Comparison of ENCODE assay signal across 13 mouse cellular contexts in the genomic region with DNA sequence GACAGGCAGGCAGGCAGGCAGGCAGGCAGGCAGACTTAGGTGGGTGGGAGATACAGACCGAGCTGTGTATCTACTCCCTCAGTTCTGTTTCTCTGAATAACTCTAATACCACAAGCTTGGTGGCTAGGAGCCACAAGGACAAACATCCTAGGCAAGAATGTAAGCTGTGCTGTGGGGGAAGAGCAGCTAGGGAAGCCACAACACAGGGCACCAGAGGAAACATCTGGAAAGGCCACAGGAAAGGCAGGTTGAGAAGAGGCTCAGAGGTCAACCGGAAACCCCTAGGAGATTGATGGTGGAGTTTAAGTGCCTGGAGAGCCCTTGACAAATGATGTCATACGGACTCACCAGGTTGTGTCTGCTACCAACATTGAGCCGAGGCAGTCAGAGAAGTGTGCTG. TPM values are rescaled to one million over a fixed set of nuclear protein-coding genes. Genes with fewer than 3 reads are reported as not detected.
A peak's percentile ranks its signal among the peaks of the same experiment; 100 is the strongest.
DNase-seq lines count a peak whose midpoint lies in the region; TF ChIP-seq lines count a peak whose summit lies in the region.
"Had no signal": no experiment of that assay in that cellular context is flagged by ENCODE, and none has a peak within 500 bp of the region (broad histone marks: within the 10 kb centered on the region; RNA-seq: fewer than 3 reads in every experiment).

No protein-coding gene starts in this region.

- peak; percentile 36 for DNase-seq in adrenal gland, postnatal 14 days
- DNase-seq in adrenal gland, postnatal 25 days: no peak
- no peak for DNase-seq in layer of hippocampus, adult 2 months (ENCODE audit: low spot score in 2 of 2)
- DNase-seq in layer of hippocampus, adult 11-12 months (ENCODE audit: low spot score): no peak
- DNase-seq in 416B (ENCODE audit: low read depth): peak; percentile 97
- DNase-seq in kidney, postnatal 14 days: peak; percentile 50
- no peak for DNase-seq in gastrocnemius, adult 18-20 months (ENCODE audit: low spot score)
- no peak for DNase-seq in Muller cell, postnatal 12 days (ENCODE audit: inconsistent ontology term)
- DNase-seq: cerebellum, adult 2 months; gastrocnemius, postnatal 36 days had no signal

- peak overlapping the region; percentile 46; the same call in 1 of the 2 replicates for H3K27ac ChIP-seq in layer of hippocampus, adult 2 months
- H3K27ac ChIP-seq: hindbrain, embryonic 15.5 days; neural tube, embryonic 13.5 days; stomach, postnatal 0 days had no signal

- TF ChIP-seq CTCF in layer of hippocampus, adult 2 months (conservative IDR thresholded peaks at IDR 0.05): no peak

- H3K4me3 ChIP-seq in layer of hippocampus, adult 2 months: no peak overlapping the region
- H3K4me3 ChIP-seq: hindbrain, embryonic 15.5 days; neural tube, embryonic 13.5 days had no signal

RNA-seq across cellular contexts. Expression of a gene that starts 16.4 kb away (rescaled TPM):
- total RNA-seq in adrenal gland, postnatal 14 days (2021): 36.1 and 38.7 TPM in 2 replicates
- 59.2 and 85.6 TPM in 2 replicates for total RNA-seq in adrenal gland, postnatal 25 days (2021)
- total RNA-seq in layer of hippocampus, adult 2 months (2021): 100 to 1,000 TPM; 104 to 109 TPM
- 10 to 100 TPM; 33.7 to 36.2 TPM for total RNA-seq in gastrocnemius, adult 18-20 months (2021)

Comparison
In these comparisons a context has a peak if more than half of its experiments do, and no peak if none do; other contexts are left out.
1. DNase-seq: peak in adrenal gland, postnatal 14 days (single experiment), 416B (single experiment) and kidney, postnatal 14 days (single experiment); none in adrenal gland, postnatal 25 days (single experiment), layer of hippocampus, adult 2 months (0 of 2), layer of hippocampus, adult 11-12 months (single experiment), gastrocnemius, adult 18-20 months (single experiment) and Muller cell, postnatal 12 days (single experiment).